20 mouse cellular contexts compared by ENCODE assay signal in the genomic region with DNA sequence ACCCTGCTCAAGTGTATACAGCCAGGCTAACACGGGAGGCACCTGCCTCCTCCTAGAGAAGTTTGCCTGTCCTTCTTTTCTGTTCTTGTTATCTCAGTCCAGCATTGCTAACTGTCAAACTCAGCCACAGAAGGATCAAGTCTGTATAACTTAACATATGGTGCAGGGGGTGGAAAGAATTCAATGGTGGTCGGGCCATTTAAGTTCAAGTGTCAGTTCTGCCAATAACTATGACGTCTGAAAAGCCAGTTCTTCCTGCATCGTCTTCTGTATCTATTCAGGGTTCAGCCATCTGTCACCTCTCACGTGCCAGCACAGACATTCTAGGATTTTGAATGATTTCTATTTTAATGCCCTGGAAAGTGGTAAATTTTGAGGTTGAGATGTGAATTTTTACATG.
DNase-seq lines count a peak whose midpoint lies in the region; ATAC-seq and TF ChIP-seq lines count a peak whose summit lies in the region.
"Had no signal": no experiment of that assay in that cellular context is flagged by ENCODE, and none has a peak within 500 bp of the region (broad histone marks: within the 10 kb centered on the region; RNA-seq: fewer than 3 reads in every experiment).

No protein-coding gene starts in this region.

- 58% methylated on average over 5 of the region's 5 CpGs for WGBS in forebrain, postnatal 0 days
- WGBS in forebrain, embryonic 11.5 days, result 86% methylated on average over 5 of the region's 5 CpGs
- WGBS in thymus, adult 2 months, result 90% methylated on average over 5 of the region's 5 CpGs

- H3K4me2 ChIP-seq in forebrain, postnatal 0 days (ENCODE audit: low read depth), result no peak overlapping the region
- H3K4me2 ChIP-seq in forebrain, embryonic 11.5 days (ENCODE audit: low read depth, low read length, severe bottlenecking), result no peak overlapping the region
- H3K4me2 ChIP-seq: embryonic facial prominence, embryonic 12.5 days; heart, embryonic 11.5 days had no signal

- H3K36me3 ChIP-seq in forebrain, postnatal 0 days (ENCODE audit: insufficient read depth), result peaks cover 4% of the 10 kb centered on the region; the same call in 1 of the 2 replicates
- H3K36me3 ChIP-seq in forebrain, embryonic 11.5 days (ENCODE audit: control insufficient read depth, insufficient read depth, low read length), result no peaks in the 10 kb centered on the region
- no peaks in the 10 kb centered on the region for H3K36me3 ChIP-seq in thymus, adult 2 months (ENCODE audit: control insufficient read depth, insufficient read depth, low read length)
- H3K36me3 ChIP-seq: embryonic facial prominence, embryonic 12.5 days; G1E had no signal

- DNase-seq in forebrain, postnatal 0 days, result peak; percentile 34
- no peak for DNase-seq in forebrain, embryonic 11.5 days (ENCODE audit: low spot score)
- DNase-seq in cerebellum, adult 9-11 months, result peak; percentile 21
- peak; percentile 53 for DNase-seq in layer of hippocampus, adult 9-11 months
- DNase-seq in right cerebral cortex, postnatal 10 days (ENCODE audit: low spot score in 2 of 2), result peak; percentile 73 to 91
- DNase-seq in natural killer cell, adult 2 months (ENCODE audit: low spot score in 2 of 2), result no peak
- DNase-seq in thymus, adult 2 months, result no peak
- DNase-seq: adrenal gland, postnatal 14 days; gastrocnemius, postnatal 14 days; heart, postnatal 4 days; spleen, adult 18-20 months had no signal

- no peak for TF ChIP-seq CTCF in forebrain, postnatal 0 days (IDR thresholded peaks at IDR 0.05; ENCODE audit: low read depth)
- no peak for TF ChIP-seq CTCF in thymus, adult 2 months (IDR thresholded peaks at IDR 0.05; ENCODE audit: borderline replicate concordance, control insufficient read depth, extremely low read depth, insufficient read depth, low read length, poor library complexity)

- peak; percentile 23; the same call in 1 of the 2 replicates for ATAC-seq in forebrain, postnatal 0 days
- no peak for ATAC-seq in forebrain, embryonic 11.5 days (replicated peaks; ENCODE audit: low FRiP score)
- no peak for ATAC-seq in granulocyte monocyte progenitor cell, adult 5-6 weeks (replicated peaks; ENCODE audit: poor library complexity, severe bottlenecking)
- ATAC-seq: inflammation-experienced regulatory T-cells, adult 6 months had no signal

- H3K27me3 ChIP-seq in forebrain, postnatal 0 days (ENCODE audit: insufficient read depth, low read length), result no peaks in the 10 kb centered on the region
- no peaks in the 10 kb centered on the region for H3K27me3 ChIP-seq in forebrain, embryonic 11.5 days (ENCODE audit: control insufficient read depth, insufficient read depth, low read length)
- no peaks in the 10 kb centered on the region for H3K27me3 ChIP-seq in thymus, adult 2 months (ENCODE audit: control insufficient read depth, insufficient read depth, low read length)
- H3K27me3 ChIP-seq: embryonic facial prominence, embryonic 12.5 days had no signal

- no peak overlapping the region for H3K4me3 ChIP-seq in forebrain, postnatal 0 days (ENCODE audit: low read depth, low read length)
- H3K4me3 ChIP-seq in forebrain, embryonic 11.5 days (ENCODE audit: low read depth, low read length), result no peak overlapping the region
- H3K4me3 ChIP-seq in thymus, adult 2 months (ENCODE audit: control insufficient read depth, insufficient read depth, low read length), result no peak overlapping the region
- H3K4me3 ChIP-seq: embryonic facial prominence, embryonic 12.5 days; left cerebral cortex, adult 2 months; myocyte had no signal

- 0 out of 2 replicates have a peak, but pooled peaks cover 11% of the 10 kb centered on the region for H3K4me1 ChIP-seq in forebrain, postnatal 0 days (ENCODE audit: insufficient read depth)
- H3K4me1 ChIP-seq in forebrain, embryonic 11.5 days (replicated peaks; ENCODE audit: control insufficient read depth, insufficient read depth, low read length), result peaks cover 7% of the 10 kb centered on the region; the same call in 1 of the 2 replicates
- H3K4me1 ChIP-seq in thymus, adult 2 months (replicated peaks; ENCODE audit: control insufficient read depth, insufficient read depth, low read length), result no peaks in the 10 kb centered on the region

- H3K9me3 ChIP-seq in forebrain, postnatal 0 days (ENCODE audit: low read length), result no peaks in the 10 kb centered on the region
- no peaks in the 10 kb centered on the region for H3K9me3 ChIP-seq in forebrain, embryonic 11.5 days (ENCODE audit: control insufficient read depth, low read length)
- H3K9me3 ChIP-seq: embryonic facial prominence, embryonic 12.5 days; G1E had no signal

- H3K9ac ChIP-seq in forebrain, postnatal 0 days, result no peak overlapping the region
- H3K9ac ChIP-seq in forebrain, embryonic 11.5 days (ENCODE audit: low read length), result no peak overlapping the region
- H3K9ac ChIP-seq: embryonic facial prominence, embryonic 12.5 days had no signal

- no peak overlapping the region for H3K27ac ChIP-seq in forebrain, postnatal 0 days (ENCODE audit: low read depth, low read length)
- H3K27ac ChIP-seq in forebrain, embryonic 11.5 days (ENCODE audit: low read depth, low read length), result no peak overlapping the region
- H3K27ac ChIP-seq in thymus, adult 2 months (ENCODE audit: control insufficient read depth, insufficient read depth, low read length), result no peak overlapping the region
- H3K27ac ChIP-seq: embryonic facial prominence, embryonic 12.5 days; kidney, postnatal 0 days; left cerebral cortex, adult 2 months; stomach, postnatal 0 days had no signal

- TF ChIP-seq POLR2A in thymus, adult 2 months (IDR thresholded peaks at IDR 0.05; ENCODE audit: control insufficient read depth, extremely low read depth, insufficient read depth, low read length, poor library complexity), result no peak

Comparison
In these comparisons a context has a peak if more than half of its experiments do, and no peak if none do; other contexts are left out.
1. DNase-seq: peak in forebrain, postnatal 0 days (single experiment), cerebellum, adult 9-11 months (single experiment), layer of hippocampus, adult 9-11 months (single experiment) and right cerebral cortex, postnatal 10 days (2 of 2); none in forebrain, embryonic 11.5 days (single experiment), natural killer cell, adult 2 months (0 of 2) and thymus, adult 2 months (single experiment).